Mouse (Mus musculus): Measurements from ENCODE around the gene Rad9a.

Gene Rad9a

GRCm38 (mm10) chr19:4218293-4218692 lies 16.8 kb upstream of the Rad9a start:
- no peak for DNase-seq (ENCODE audit: low spot score in 2 of 2)

GRCm38 (mm10) chr19:4217855-4218254 lies 16.4 kb upstream of the Rad9a start:
- no peak for DNase-seq (ENCODE audit: low spot score in 2 of 2)

DNA sequence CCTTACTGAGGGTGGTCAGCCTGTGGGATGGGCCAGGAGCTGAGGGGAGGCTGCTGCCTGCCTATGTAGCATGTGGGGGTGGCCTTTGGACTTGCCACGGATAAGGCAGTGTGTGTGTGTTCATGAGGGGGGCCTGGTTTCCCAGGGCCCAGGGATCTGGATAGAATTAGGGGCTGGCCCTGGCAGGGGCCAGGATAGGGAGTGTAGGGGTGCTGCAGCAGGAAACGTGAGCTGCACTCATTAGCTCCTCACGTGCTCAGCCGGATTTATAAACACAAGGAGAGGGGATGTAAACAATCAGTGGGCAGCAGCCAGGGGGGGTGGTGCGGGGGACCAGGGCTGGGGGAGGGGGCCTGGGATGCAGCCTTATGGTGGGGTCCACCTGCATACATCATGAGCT lies 15.7 kb upstream of the Rad9a start:
- no peak for DNase-seq (ENCODE audit: low spot score in 2 of 2)

DNA sequence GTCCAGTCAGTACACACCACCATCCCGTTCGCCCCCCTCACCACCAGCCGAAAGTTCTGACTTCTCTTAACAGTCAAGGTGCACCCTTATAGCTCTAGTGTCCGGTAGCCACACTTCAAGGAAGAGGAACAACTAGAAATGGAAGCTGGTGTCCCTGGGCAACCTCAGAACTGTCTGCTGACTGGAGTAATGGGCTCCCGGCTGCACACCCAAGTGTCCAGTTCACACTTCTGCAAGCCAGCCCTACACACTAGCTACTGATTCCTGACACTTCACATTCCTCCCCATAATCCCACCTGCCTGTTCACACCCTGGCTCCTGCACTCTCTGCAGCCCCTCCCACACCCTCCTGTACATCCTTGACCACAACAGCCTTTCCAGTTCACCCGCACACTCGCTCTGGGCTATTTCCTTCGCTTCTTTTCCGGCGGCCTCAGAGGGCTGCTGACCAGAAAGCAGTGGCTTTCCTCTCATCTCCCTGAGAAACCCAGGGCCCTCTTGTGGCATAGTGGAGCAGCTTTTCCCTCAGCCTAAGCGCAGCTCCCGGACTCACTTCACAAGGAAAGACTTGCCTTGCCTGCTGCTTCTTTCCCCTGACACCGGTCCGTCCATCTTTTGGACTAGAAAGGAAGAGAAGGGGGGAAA lies 14.7 kb upstream of the Rad9a start:
- no peak for DNase-seq (ENCODE audit: low spot score in 2 of 2)

GRCm38 (mm10) chr19:4215451-4215840 lies 14.0 kb upstream of the Rad9a start:
- DNase-seq (ENCODE audit: low spot score in 2 of 2), result no peak

DNA sequence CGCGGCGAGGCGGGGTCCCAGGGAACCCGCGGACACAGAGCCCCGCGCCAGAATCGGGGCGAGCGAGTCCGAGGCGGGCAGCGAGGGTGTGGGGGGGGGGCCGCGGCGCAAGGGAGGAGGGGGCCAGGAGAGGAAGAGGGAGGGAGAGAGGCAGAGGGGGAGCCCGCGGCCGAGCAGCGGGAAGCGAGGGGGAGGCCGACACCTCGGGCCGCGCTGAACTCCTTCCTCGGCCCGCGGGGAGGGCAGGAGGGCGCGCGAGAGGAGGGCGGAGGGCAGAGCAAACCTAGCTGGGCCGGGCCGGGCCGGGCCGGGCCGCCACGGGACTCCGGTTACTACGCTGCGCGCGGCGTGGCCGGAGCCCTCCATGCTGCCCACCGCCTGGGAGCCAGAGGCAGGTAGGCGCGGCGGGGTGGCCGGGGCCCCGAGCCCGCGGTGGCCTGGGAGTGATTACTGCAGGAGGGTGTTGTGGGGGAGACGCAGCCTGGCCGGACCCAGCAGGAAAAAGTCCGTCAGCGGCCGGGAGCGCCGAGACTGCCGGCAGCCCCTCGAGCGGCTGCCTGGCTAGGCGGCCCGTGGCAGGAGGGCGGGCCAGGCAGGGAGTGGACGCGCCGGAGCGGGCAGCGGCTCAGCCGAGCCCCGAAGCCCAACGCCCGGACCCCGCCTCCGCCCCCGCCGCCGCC lies 13.4 kb upstream of the Rad9a start:
- no peak for DNase-seq (ENCODE audit: low spot score in 2 of 2)

DNA sequence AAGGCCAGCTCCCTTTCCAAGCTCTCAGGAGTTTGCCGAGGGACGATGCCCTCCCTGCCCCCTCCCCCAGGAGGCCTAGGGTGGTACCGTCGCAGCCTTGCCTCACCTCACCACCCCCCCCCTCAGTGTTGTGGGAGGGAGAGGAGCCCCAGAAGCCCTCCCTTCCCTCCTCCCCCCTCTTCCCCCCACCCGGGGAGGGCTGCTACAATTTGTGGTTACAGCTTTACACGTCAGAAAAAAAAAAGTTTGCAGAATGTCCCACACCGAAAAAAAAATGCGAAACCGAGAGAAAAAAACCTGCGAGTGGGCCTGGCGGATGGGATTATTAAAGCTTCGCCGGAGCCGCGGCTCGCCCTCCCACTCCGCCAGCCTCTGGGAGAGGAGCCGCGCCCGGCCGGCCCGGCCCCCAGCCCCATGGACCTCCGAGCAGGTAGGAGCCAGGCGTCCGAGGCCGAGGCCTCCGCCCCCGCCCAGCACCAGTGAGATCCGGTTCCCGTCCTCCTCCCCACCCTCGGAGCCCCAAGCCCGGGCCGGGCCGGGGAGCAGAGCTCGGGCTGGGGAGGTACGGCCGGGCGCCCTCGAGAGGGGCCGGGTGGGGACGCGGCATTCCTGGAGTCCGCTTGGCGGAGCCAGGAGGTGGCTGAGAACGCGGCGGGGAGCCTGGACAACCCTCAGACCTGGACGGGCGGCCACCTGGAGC lies 12.8 kb upstream of the Rad9a start, which contains the start of the genes Clcf1 and AC109138.7:
TSS of gene Clcf1 (plus strand) at position 168 of the 700 bp plus-strand sequence.
TSS of gene AC109138.7 (plus strand) at position 287 of the 700 bp plus-strand sequence.
- peak; percentile 50 to 68 for DNase-seq (ENCODE audit: low spot score in 2 of 2)

GRCm38 (mm10) chr19:4213524-4213974 lies 12.1 kb upstream of the Rad9a start:
- DNase-seq (ENCODE audit: low spot score in 2 of 2), result no peak

- no peak for DNase-seq (ENCODE audit: low spot score in 2 of 2)
Observed at GRCm38 (mm10) chr19:4211891-4212588, 10.6 kb upstream of the Rad9a start.

DNA sequence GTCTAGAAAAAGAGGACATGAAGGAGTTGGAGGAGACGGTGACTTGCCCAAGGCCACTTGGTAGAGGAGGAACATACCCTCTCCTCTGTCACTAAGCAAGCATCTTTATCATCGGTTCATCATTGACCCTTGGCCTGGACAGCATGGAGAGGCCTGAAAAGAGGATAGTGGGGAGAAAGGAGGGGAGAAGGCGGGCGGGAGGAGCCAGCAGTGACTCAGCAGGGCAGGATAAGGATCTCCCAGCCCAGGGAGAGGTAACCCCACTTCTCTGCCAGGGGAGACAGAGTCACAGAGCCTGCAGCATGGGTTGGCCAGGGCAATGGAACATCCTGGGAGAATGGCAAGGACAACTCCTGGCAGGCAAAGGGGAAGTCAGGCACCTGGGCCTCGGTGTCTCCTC lies 7.1 kb upstream of the Rad9a start:
- DNase-seq (ENCODE audit: low spot score in 2 of 2), result no peak

GRCm38 (mm10) chr19:4206971-4207370 lies 5.5 kb upstream of the Rad9a start:
- DNase-seq (ENCODE audit: low spot score in 2 of 2), result peak in 1 of 2 experiments; percentile 61

GRCm38 (mm10) chr19:4204889-4205288 lies 3.4 kb upstream of the Rad9a start:
- no peak for DNase-seq (ENCODE audit: low spot score in 2 of 2)

DNA sequence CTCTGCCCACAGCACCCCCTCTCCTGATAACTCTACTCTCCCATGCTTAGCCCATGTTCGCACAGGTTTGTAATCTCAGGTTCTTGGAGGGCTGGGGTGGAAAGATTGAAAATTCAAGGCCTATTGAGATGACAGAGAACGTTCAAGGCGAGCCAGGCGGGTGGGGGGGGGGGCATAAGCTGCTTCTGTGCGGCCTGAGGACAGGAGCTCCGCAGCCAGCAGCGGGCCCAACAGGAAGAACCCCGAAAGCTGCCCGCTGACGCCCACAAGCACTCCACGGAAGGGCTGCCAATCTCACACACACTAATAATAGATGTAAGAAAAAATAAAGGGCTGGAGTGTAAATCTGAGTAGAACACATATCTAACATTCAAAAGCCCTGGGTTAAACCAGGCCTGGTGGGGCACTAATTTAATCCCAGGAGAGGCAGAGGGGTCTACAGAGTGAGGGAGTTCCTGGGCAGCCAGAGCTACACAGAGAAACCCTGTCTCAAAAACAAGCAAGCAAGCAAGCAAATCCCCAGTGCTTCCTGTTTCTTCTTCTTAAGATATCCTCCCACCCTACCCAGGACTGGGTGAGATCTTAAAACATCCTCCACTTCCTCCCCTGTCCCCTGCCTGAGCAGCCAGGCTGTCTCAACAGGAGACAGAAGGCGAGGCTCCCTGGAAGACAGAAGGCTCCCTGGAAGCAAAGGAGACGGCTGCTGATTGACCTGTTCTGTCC lies 2.3 kb upstream of the Rad9a start:
- no peak for DNase-seq (ENCODE audit: low spot score in 2 of 2)

DNA sequence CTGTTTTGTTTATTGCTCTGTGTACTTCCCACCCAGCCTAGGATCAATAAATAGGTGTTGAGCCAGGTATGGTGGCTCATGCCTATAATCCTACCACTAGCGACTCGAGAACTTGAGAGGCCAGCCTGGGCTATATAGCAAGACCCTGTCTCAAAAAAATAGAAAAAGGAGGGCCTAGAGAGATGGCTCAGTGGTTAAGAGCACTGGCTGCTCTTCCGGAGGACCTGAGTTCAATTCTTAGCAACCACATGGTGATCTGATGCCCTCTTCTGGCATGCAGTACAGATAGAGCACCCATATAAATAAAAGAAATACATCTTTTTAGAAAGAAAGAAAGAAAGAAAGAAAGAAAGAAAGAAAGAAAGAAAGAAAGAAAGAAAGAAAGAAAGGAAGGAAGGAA lies 1.7 kb upstream of the Rad9a start:
- DNase-seq (ENCODE audit: low spot score in 2 of 2), result no peak

DNA sequence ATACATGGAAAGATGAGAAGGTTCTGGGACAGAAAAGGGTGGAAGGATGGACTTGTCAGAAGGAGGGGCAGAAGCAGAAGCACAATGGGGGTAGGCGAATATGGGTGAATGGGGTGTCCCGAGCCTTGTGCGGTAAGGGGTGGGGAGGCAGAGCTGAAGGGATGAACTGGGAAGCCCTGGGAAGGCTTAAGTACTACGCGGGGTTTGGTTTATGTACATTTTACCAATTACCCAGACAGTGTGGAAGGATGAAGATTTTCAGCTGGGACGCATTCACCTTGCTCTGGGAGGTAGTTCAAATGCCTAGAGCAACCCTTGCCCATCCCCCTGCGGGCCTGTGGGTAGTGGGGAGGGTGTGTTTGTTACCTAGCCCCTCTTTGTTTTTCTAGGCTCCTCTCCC lies 687 bp upstream of the Rad9a start:
- DNase-seq (ENCODE audit: low spot score in 2 of 2), result no peak

GRCm38 (mm10) chr19:4197180-4197579 lies 4.3 kb downstream of the Rad9a start:
- DNase-seq (ENCODE audit: low spot score in 2 of 2), result no peak

DNA sequence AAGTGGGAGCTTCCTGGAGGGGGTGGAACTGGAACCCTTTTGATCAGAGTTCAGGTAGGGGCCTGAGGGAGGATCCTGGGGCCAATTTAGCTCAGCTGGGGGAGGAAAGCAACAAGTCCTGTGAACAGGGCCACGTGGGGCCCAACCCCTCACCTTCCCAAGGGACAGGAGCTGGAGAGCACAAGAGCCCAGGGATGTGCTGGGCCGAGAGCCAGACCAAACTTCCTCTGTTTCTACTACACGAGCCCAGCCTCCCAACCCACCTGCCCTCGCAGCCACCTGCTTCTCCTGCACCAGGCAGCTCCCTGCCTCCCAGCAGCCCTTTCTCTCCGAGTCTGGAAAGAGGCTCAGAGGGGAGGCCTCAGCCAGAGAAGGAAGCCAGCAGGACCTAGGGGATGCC lies 4.9 kb downstream of the Rad9a start:
- no peak for DNase-seq (ENCODE audit: low spot score in 2 of 2)

DNA sequence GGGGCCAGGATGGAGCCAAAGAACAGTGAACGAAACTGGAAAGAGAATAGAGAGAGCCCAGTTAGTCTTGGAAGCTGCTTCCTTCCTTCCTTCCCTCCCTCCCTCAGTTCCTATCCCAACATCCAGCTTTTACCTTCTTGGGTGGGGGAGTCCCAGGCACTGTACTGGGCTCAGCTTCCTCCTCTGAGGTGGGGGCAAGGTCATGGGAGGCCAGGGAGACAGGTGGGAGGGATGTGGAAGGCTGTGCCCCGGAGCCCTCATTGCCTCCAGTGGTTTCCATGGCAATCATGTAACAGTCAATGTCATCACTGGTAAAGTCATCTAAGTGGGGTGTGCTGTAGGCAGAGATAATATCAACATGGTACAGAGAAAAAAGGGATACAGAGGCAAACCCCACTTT lies 5.4 kb downstream of the Rad9a start:
- no peak for DNase-seq (ENCODE audit: low spot score in 2 of 2)

DNA sequence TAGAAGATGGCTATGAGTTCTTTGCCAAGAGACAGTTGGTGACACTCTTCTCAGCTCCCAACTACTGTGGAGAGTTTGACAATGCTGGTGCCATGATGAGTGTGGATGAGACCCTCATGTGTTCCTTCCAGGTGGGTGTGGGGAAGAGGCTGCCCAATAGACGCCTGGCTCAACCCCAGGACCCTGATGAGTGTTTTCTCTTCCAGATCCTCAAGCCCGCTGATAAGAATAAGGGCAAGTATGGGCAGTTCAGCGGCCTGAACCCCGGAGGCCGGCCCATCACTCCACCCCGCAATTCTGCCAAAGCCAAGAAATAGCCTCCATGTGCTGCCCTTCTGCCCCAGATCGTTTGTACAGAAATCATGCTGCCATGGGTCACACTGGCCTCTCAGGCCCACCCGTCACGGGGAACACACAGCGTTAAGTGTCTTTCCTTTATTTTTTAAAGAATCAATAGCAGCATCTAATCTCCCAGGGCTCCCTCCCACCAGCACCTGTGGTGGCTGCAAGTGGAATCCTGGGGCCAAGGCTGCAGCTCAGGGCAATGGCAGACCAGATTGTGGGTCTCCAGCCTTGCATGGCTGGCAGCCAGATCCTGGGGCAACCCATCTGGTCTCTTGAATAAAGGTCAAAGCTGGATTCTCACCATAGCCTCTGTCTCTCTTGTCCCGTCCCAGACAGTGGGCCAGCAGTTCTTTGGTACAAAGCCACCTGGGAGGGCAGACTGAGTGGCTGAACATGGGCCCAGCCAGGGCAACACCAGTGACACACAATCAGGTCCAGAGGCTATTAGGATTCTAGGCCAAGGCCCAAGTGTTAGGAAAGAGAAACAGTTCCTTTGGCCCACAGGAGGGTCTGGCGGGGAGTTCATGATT lies 6.4 kb downstream of the Rad9a start:
- DNase-seq (ENCODE audit: low spot score in 2 of 2), result no peak

DNA sequence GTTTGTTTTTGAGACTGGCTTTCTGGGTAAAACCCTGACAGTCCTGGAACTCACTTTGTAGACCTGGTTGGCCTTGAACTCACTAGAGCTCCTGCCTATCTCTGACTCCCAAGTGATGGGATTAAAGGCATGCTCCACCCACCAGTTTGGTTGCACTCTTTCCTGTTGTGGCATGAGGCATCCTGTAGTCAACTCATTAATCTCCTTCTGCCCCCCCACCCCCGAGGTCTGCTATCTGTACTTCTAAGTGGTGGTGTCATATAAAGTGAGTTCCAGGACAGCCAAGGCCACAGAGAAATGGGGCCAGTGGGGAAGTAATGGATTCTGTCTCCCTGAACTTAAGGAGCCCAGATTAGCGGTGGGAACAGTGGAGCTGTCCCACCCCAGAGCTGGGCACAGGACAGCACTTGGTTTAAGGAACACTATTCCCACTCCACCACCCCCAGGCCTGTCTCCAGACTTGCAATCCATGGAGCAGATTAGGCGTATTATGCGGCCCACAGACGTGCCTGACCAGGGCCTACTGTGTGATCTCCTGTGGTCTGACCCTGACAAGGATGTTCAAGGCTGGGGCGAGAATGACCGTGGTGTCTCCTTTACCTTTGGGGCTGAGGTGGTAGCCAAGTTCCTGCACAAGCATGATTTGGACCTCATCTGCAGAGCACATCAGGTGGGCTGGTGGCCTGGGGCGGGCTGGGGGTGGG lies 7.3 kb downstream of the Rad9a start:
- no peak for DNase-seq (ENCODE audit: low spot score in 2 of 2)
